Mouse (Mus musculus) thymus, adult 2 months (tissue): ENCODE data around the gene S100a5. TPM values are rescaled to one million over a fixed set of nuclear protein-coding genes. Genes with fewer than 3 reads are reported as not detected.

ENCODE experiments used
- DNase-seq: peaks from one replicate; pipeline ENCODE4 v3.0.0; 2021
- H3K27ac ChIP-seq: fragments of 200-500 bp; 2 replicates; pipeline ENCODE4 v1.5.1; 2012; ENCODE audit warnings: low read length, control low read depth; ENCODE audit not compliant: control insufficient read depth, insufficient read depth
- H3K27me3 ChIP-seq: fragments of 200-500 bp; 2 replicates; pipeline ENCODE4 v1.6.1; 2012; ENCODE audit warnings: mild to moderate bottlenecking, low read length, moderate library complexity, mixed read lengths; ENCODE audit not compliant: control insufficient read depth, insufficient read depth
- H3K36me3 ChIP-seq: fragments of 200-500 bp; 2 replicates; pipeline ENCODE4 v1.6.1; 2012; ENCODE audit warnings: mild to moderate bottlenecking, low read length, moderate library complexity; ENCODE audit not compliant: control insufficient read depth, insufficient read depth
- H3K4me1 ChIP-seq: fragments of 200-500 bp; replicated peaks from 2 replicates; pipeline ENCODE4 v1.6.1; 2012; ENCODE audit warnings: low read length; ENCODE audit not compliant: control insufficient read depth, insufficient read depth
- H3K4me3 ChIP-seq: fragments of 200-500 bp; 2 replicates; pipeline ENCODE4 v1.5.1; 2012; ENCODE audit warnings: mild to moderate bottlenecking, low read length, control low read depth, moderate library complexity; ENCODE audit not compliant: control insufficient read depth, insufficient read depth
- CTCF ChIP-seq: fragments of 200-500 bp; IDR thresholded peaks from 2 replicates; pipeline ENCODE4 v1.5.1; 2012; ENCODE audit warnings: mild to moderate bottlenecking, control low read depth, low read length, moderate library complexity, borderline replicate concordance; ENCODE audit not compliant: control insufficient read depth, poor library complexity, insufficient read depth; ENCODE audit errors: extremely low read depth
- POLR2A ChIP-seq: fragments of 200-500 bp; IDR thresholded peaks from 2 replicates; pipeline ENCODE4 v1.6.1; 2012; ENCODE audit warnings: mild to moderate bottlenecking, low read length, control low read depth, moderate library complexity; ENCODE audit not compliant: control insufficient read depth, poor library complexity, insufficient read depth; ENCODE audit errors: extremely low read depth
- WGBS: fragments of 180-500 bp; shearing (Covaris S2); methylation state at CpG from one replicate; pipeline ENCODE4 v1.1.7; 2018; 5-methylcytosine and 5-hydroxymethylcytosine counted together
- polyA plus RNA-seq: library from polyadenylated mRNA; depleted of rRNA; stranded (reverse); fragments of >200 nt; gene quantifications from 2 replicates; pipeline ENCODE4 v1.2.3, GENCODE M21; 2012

Gene S100a5
- polyA plus RNA-seq, 1 experiment: not detected

- no peak overlapping the region for H3K4me3 ChIP-seq
- WGBS: 71% methylated on average over 14 of the region's 14 CpGs
- H3K4me1 ChIP-seq: peaks cover 39% of the 10 kb centered on the region
- TF ChIP-seq POLR2A (no peak), CTCF (no peak)
- DNase-seq: no peak
- no peaks in the 10 kb centered on the region for H3K36me3 ChIP-seq
- H3K27ac ChIP-seq: peak overlapping the region; percentile 93
- H3K27me3 ChIP-seq: no peaks in the 10 kb centered on the region
These were observed 20.8 kb upstream of the S100a5 start for GRCm38 (mm10) chr3:90587361-90588101.

GRCm38 (mm10) chr3:90589390-90589789 is 18.9 kb upstream of the S100a5 start:
- H3K4me3 ChIP-seq: no peak overlapping the region

GRCm38 (mm10) chr3:90589947-90590346 is 18.4 kb upstream of the S100a5 start, which contains the start of gene S100a2:
TSS of gene S100a2 (plus strand) at chr3:90590247.
- H3K4me3 ChIP-seq: no peak within 1 kb of the TSS

More at GRCm38 (mm10) chr3:90589390-90589789, 18.9 kb upstream of the S100a5 start:
- H3K36me3 ChIP-seq: no peaks in the 10 kb centered on the region
- H3K4me1 ChIP-seq: peaks cover 39% of the 10 kb centered on the region
- DNase-seq: peak; percentile 43
- H3K27me3 ChIP-seq: no peaks in the 10 kb centered on the region
- WGBS: 22% methylated on average over 6 of the region's 6 CpGs
- peak overlapping the region; percentile 56 for H3K27ac ChIP-seq
- no peak for TF ChIP-seq POLR2A

GRCm38 (mm10) chr3:90594466-90594865 is 13.9 kb upstream of the S100a5 start:
- Histone ChIP-seq H3K27me3 (no peaks in the 10 kb centered on the region), H3K4me3 (no peak overlapping the region), H3K4me1 (peaks cover 9% of the 10 kb centered on the region), H3K36me3 (no peaks in the 10 kb centered on the region), H3K27ac (no peak overlapping the region)
- TF ChIP-seq POLR2A (no peak), CTCF (no peak)
- no peak for DNase-seq
- 100% methylated on average over 1 of the region's 1 CpGs for WGBS

More at GRCm38 (mm10) chr3:90589947-90590346, 18.4 kb upstream of the S100a5 start, which contains the start of gene S100a2:
- no peaks in the 10 kb centered on the region for H3K27me3 ChIP-seq
- TF ChIP-seq POLR2A (no peak), CTCF (no peak)
- H3K27ac ChIP-seq: peak within 1 kb of the TSS; percentile 56
- DNase-seq: no peak
- 92% methylated on average over 8 of the region's 8 CpGs for WGBS
- H3K4me1 ChIP-seq: peaks cover 39% of the 10 kb centered on the region
- H3K36me3 ChIP-seq: no peaks in the 10 kb centered on the region

- no peak for DNase-seq
- TF ChIP-seq POLR2A (no peak), CTCF (no peak)
- 86% methylated on average over 5 of the region's 5 CpGs for WGBS
- Histone ChIP-seq H3K4me1 (0 out of 2 replicates have a peak, but pooled peaks cover 2% of the 10 kb centered on the region), H3K36me3 (no peaks in the 10 kb centered on the region), H3K4me3 (no peak overlapping the region), H3K27me3 (no peaks in the 10 kb centered on the region), H3K27ac (no peak overlapping the region)
These were observed 12.8 kb upstream of the S100a5 start for GRCm38 (mm10) chr3:90595556-90595955.

- Histone ChIP-seq H3K27me3 (no peaks in the 10 kb centered on the region), H3K36me3 (no peaks in the 10 kb centered on the region), H3K4me3 (no peak overlapping the region), H3K27ac (no peak overlapping the region), H3K4me1 (0 out of 2 replicates have a peak, but pooled peaks cover 2% of the 10 kb centered on the region)
- WGBS: 97% methylated on average over 6 of the region's 6 CpGs
- no peak for TF ChIP-seq CTCF
- no peak for TF ChIP-seq POLR2A
- DNase-seq: no peak
These were observed 11.5 kb upstream of the S100a5 start for GRCm38 (mm10) chr3:90596810-90597209.

GRCm38 (mm10) chr3:90597736-90598135 is 10.6 kb upstream of the S100a5 start:
- no peak overlapping the region for H3K27ac ChIP-seq
- 88% methylated on average over 6 of the region's 6 CpGs for WGBS
- no peak for DNase-seq
- H3K36me3 ChIP-seq: no peaks in the 10 kb centered on the region
- TF ChIP-seq POLR2A: no peak
- no peak for TF ChIP-seq CTCF
- no peaks in the 10 kb centered on the region for H3K27me3 ChIP-seq
- H3K4me3 ChIP-seq: no peak overlapping the region
- H3K4me1 ChIP-seq: 0 out of 2 replicates have a peak, but pooled peaks cover 2% of the 10 kb centered on the region
